Mouse (Mus musculus) megakaryocyte, embryonic 14.5 days (primary cell): Measurements from ENCODE around the gene Gm45337.

Experiments used
- FLI1 ChIP-seq: IDR thresholded peaks from 2 replicates; pipeline ENCODE4 v1.6.1; 2012; ENCODE audit warnings: low read length, inconsistent platforms, mixed read lengths
- GATA1 ChIP-seq: IDR thresholded peaks from 3 replicates; pipeline ENCODE4 v1.6.1; 2012; ENCODE audit warnings: mixed read lengths, low read length, inconsistent platforms, borderline replicate concordance

DNA sequence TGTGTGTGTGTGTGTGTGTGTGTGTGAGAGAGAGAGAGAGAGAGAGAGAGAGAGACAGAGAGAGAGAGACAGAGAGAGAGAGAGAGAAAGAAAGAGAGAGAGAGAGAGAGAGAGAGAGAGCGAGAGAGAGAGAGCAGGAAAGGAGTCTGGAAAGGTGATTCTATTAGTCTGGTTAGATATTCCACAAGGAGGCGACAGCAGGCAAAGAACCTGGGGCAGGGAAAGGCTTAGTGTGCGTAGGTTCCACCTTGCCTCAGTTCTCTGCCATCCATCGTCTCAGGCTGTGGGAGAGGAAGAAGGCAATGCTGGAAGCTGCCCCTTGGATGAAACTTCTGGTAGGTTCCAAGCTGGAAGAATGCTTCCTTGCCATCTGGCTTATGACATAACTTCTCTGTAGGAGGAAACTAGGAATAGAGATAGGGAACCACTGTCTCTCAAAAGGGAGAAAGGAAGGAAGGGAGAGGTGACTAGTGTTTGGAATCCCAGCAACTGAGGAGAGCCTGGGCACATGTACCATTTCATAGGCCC is 1.1 kb upstream of the Gm45337 start:
- TF ChIP-seq FLI1 (no peak), GATA1 (no peak)
